Mouse (Mus musculus): ENCODE measurements around the gene Lsm14b. TPM values are rescaled to one million over a fixed set of nuclear protein-coding genes. Genes with fewer than 3 reads are reported as not detected.

The Lsm14b gene
- polyA plus RNA-seq, 1 experiment, result 45.3 TPM

DNA sequence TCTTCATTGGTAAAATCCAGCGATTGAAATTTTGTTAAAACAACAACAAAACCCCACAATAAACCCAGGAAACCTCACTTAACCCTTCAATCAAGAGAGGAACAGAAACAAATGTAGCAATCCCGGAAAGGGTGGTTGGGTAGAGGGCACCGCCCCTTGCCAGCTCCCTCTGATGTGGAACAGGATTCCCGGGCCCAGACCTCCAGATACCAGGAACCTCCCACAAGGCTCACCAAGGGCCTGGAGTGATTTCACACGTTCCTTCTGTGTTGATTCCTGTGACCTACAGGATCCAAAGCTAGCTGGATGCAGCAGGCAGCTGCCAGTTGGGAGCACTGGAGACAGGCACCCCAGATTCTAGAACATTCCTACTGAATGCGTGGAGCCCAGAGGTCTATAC, 15.6 kb downstream of the Lsm14b start:
- no peak for DNase-seq
- WGBS, result 34% methylated on average over 6 of the region's 6 CpGs
- no peak overlapping the region for H3K27ac ChIP-seq (ENCODE audit: control insufficient read depth, insufficient read depth, low read length)
- peaks cover 21% of the 10 kb centered on the region for H3K4me1 ChIP-seq (replicated peaks; ENCODE audit: control insufficient read depth, insufficient read depth, low read length)
- H3K4me3 ChIP-seq (ENCODE audit: control insufficient read depth, insufficient read depth, low read length), result no peak overlapping the region
- TF ChIP-seq CTCF (IDR thresholded peaks at IDR 0.05; ENCODE audit: borderline replicate concordance, control insufficient read depth, extremely low read depth, insufficient read depth, low read length, poor library complexity), result no peak
- TF ChIP-seq POLR2A (IDR thresholded peaks at IDR 0.05; ENCODE audit: control insufficient read depth, extremely low read depth, insufficient read depth, low read length, poor library complexity), result no peak
- H3K27me3 ChIP-seq (ENCODE audit: control insufficient read depth, insufficient read depth, low read length), result no peaks in the 10 kb centered on the region
- peaks cover 29% of the 10 kb centered on the region for H3K36me3 ChIP-seq (ENCODE audit: control insufficient read depth, insufficient read depth, low read length)

DNA sequence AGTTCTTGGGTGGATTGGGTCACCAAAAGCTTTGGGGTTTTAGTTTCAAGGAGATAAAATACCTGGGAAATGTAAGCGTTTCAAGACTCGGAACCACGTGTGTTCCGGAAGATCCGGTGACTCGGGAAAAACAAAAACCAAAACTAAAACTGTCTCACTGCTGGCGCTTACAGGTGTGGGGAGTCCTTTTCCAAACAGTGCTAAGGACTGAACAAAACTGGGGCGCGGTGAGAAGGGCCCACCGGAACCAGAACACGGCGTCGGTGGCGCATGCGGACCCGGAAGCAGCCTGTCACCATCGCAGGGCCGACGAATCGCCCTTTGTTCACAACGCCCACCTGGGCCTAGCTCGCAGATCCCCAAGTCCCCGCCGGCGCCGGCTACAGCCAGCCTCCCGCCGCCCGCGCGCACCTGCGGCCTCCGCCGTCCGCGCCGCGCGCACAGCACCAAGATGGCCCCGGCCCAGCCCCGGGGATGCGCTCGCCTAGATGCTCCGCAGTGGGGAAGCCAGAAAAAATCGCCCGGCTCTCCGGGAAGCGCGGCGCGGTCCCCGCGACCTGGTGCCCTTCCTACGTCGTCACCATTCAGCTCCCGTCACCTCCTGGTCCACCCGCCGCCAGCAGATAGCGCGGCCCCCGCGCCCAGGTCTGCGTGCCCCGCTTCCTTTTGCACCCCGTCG, 16.9 kb downstream of the Lsm14b start:
- DNase-seq, result peak; percentile 47
- TF ChIP-seq CTCF (IDR thresholded peaks at IDR 0.05; ENCODE audit: borderline replicate concordance, control insufficient read depth, extremely low read depth, insufficient read depth, low read length, poor library complexity) (no peak), POLR2A (IDR thresholded peaks at IDR 0.05; ENCODE audit: control insufficient read depth, extremely low read depth, insufficient read depth, low read length, poor library complexity) (no peak)
- Histone ChIP-seq H3K27ac (ENCODE audit: control insufficient read depth, insufficient read depth, low read length) (peak overlapping the region; percentile 47), H3K36me3 (ENCODE audit: control insufficient read depth, insufficient read depth, low read length) (peaks cover 16% of the 10 kb centered on the region), H3K4me3 (ENCODE audit: control insufficient read depth, insufficient read depth, low read length) (peak overlapping the region; percentile 75), H3K27me3 (ENCODE audit: control insufficient read depth, insufficient read depth, low read length) (no peaks in the 10 kb centered on the region), H3K4me1 (replicated peaks; ENCODE audit: control insufficient read depth, insufficient read depth, low read length) (peaks cover 21% of the 10 kb centered on the region)
- WGBS, result under 1% methylated on average over 66 of the region's 66 CpGs

DNA sequence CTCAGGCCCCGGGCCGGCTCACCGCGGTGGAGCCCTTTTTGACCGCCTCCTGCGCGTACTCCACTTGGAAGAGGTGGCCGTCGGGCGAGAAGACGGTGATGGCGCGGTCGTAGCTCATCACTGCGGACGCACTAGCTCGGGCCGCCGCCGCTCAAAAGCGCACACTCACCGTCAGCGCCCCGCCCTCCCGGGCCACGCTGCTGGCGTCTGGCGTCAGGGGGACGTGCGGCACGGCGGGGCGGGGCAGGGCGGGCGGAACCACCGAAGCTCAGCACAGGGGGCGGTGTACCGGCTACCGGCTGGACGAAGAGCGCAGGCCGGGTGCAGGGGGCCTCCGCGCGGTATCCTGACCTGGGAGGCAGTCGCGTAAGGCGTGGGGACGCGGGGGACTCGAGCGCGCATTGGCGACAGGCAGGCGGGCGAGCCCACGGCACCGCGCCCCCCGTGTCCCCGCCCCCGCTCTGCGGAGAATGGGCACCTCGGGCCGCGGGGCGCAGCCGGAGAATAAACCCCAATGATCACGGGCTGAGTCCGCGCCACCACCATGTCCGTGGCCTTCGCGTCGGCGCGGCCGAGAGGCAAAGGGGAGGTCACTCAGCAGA, 17.6 kb downstream of the Lsm14b start, which contains the start of the genes Psma7 and Ss18l1:
Gene Psma7 (minus strand): TSS at position 178 of the 602 bp plus-strand sequence.
Gene Ss18l1 (plus strand): TSS at position 254 of the 602 bp plus-strand sequence.
- TF ChIP-seq POLR2A (IDR thresholded peaks at IDR 0.05; ENCODE audit: control insufficient read depth, extremely low read depth, insufficient read depth, low read length, poor library complexity), result peak; percentile 59; the same call in 1 of the 2 replicates
- no peak; the same call in 1 of the 2 replicates for TF ChIP-seq CTCF (IDR thresholded peaks at IDR 0.05; ENCODE audit: borderline replicate concordance, control insufficient read depth, extremely low read depth, insufficient read depth, low read length, poor library complexity)
- peak; percentile 87 for DNase-seq
- WGBS, result under 1% methylated on average over 78 of the region's 78 CpGs
- peak within 1 kb of the TSS; percentile 47 for H3K27ac ChIP-seq (ENCODE audit: control insufficient read depth, insufficient read depth, low read length)
- H3K27me3 ChIP-seq (ENCODE audit: control insufficient read depth, insufficient read depth, low read length), result no peaks in the 10 kb centered on the region
- peak within 1 kb of the TSS; percentile 75 for H3K4me3 ChIP-seq (ENCODE audit: control insufficient read depth, insufficient read depth, low read length)
- H3K36me3 ChIP-seq (ENCODE audit: control insufficient read depth, insufficient read depth, low read length), result peaks cover 10% of the 10 kb centered on the region
- H3K4me1 ChIP-seq (replicated peaks; ENCODE audit: control insufficient read depth, insufficient read depth, low read length), result peaks cover 21% of the 10 kb centered on the region

DNA sequence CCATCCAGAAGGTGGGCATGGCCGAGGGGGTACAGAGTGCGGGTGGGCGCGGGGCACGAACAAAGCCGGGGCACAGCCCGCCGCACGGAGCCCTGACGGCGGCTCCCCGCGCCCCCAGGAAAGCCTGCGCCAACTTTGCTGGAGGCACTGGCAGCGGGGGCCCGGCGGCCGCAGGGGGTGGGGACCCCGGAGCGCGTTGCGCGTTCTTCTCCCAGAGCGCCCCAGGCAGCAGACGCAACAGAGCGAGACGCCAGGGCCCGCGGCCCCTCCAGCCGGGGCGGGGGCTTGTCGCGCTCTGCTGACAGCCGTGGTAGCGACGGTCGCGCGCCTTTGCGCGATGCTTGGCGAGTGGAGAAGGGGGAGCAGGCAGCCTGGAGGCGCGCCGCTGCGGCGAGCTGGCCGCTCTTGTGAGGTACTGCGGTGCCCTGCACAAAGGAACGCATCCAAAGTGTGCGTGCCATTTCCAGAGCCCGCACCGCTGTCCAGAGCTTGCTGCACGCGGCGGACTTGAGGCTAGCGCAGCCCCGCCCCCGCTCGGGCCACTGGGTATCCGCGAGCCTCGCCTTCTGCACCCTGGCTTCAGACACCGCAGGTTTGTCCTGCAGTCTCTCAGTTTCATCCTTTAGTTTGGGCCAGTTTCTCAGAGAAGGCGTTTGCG, 18.2 kb downstream of the Lsm14b start:
- Histone ChIP-seq H3K4me1 (replicated peaks; ENCODE audit: control insufficient read depth, insufficient read depth, low read length) (peaks cover 21% of the 10 kb centered on the region), H3K27me3 (ENCODE audit: control insufficient read depth, insufficient read depth, low read length) (no peaks in the 10 kb centered on the region), H3K4me3 (ENCODE audit: control insufficient read depth, insufficient read depth, low read length) (peak overlapping the region; percentile 75), H3K27ac (ENCODE audit: control insufficient read depth, insufficient read depth, low read length) (no peak overlapping the region), H3K36me3 (ENCODE audit: control insufficient read depth, insufficient read depth, low read length) (peaks cover 8% of the 10 kb centered on the region)
- DNase-seq, result peak; percentile 61
- WGBS, result under 1% methylated on average over 66 of the region's 66 CpGs
- TF ChIP-seq CTCF (IDR thresholded peaks at IDR 0.05; ENCODE audit: borderline replicate concordance, control insufficient read depth, extremely low read depth, insufficient read depth, low read length, poor library complexity) (no peak), POLR2A (IDR thresholded peaks at IDR 0.05; ENCODE audit: control insufficient read depth, extremely low read depth, insufficient read depth, low read length, poor library complexity) (no peak)

DNA sequence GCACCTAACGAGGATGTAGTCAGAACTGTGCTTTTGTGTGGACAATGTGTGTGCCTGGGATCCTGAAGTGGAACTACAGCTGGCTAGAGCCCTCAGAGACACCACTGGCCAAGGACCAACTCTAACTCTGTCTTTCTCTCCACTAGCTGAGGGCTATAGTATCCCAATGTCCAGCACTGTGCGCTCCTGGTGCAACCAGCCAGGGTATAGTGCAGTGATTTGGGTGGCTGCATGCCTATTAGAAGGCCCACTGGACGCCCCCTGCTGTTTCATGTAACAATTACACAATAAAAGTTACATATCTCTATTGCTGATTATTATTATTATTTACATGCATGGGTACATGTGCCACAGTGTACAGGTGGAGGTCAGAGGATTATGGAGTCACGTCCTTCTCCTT, 20.5 kb downstream of the Lsm14b start:
- Histone ChIP-seq H3K4me3 (ENCODE audit: control insufficient read depth, insufficient read depth, low read length) (no peak overlapping the region), H3K36me3 (ENCODE audit: control insufficient read depth, insufficient read depth, low read length) (no peaks in the 10 kb centered on the region), H3K4me1 (replicated peaks; ENCODE audit: control insufficient read depth, insufficient read depth, low read length) (peaks cover 21% of the 10 kb centered on the region), H3K27ac (ENCODE audit: control insufficient read depth, insufficient read depth, low read length) (no peak overlapping the region), H3K27me3 (ENCODE audit: control insufficient read depth, insufficient read depth, low read length) (no peaks in the 10 kb centered on the region)
- WGBS, result 50% methylated on average over 4 of the region's 4 CpGs
- TF ChIP-seq POLR2A (IDR thresholded peaks at IDR 0.05; ENCODE audit: control insufficient read depth, extremely low read depth, insufficient read depth, low read length, poor library complexity) (no peak), CTCF (IDR thresholded peaks at IDR 0.05; ENCODE audit: borderline replicate concordance, control insufficient read depth, extremely low read depth, insufficient read depth, low read length, poor library complexity) (peak; percentile 62; the same call in 1 of the 2 replicates)
- DNase-seq, result peak; percentile 34

DNA sequence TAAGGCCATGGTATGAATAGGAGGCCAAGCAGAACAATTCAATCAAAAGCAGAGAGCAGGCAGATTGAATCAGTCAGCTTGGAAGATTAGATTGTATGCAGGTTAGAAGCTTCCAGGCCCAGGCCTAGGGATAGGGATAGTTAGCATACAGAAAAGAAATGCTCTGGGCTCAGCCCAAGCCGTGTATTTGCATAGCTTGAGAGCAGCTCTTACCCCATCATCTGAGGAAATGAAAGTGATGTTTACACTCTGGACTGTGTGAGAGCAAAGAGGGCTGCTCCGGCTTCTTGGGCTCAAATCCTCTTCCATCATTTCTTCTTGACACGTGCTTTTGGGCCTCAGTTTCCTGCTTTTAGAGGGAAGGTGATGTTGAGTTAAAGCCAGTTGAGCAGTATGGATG, 22.8 kb downstream of the Lsm14b start:
- no peak for DNase-seq
- Histone ChIP-seq H3K4me3 (ENCODE audit: control insufficient read depth, insufficient read depth, low read length) (no peak overlapping the region), H3K27ac (ENCODE audit: control insufficient read depth, insufficient read depth, low read length) (no peak overlapping the region), H3K4me1 (replicated peaks; ENCODE audit: control insufficient read depth, insufficient read depth, low read length) (peaks cover 16% of the 10 kb centered on the region), H3K36me3 (ENCODE audit: control insufficient read depth, insufficient read depth, low read length) (no peaks in the 10 kb centered on the region), H3K27me3 (ENCODE audit: control insufficient read depth, insufficient read depth, low read length) (no peaks in the 10 kb centered on the region)
- TF ChIP-seq CTCF (IDR thresholded peaks at IDR 0.05; ENCODE audit: borderline replicate concordance, control insufficient read depth, extremely low read depth, insufficient read depth, low read length, poor library complexity) (no peak), POLR2A (IDR thresholded peaks at IDR 0.05; ENCODE audit: control insufficient read depth, extremely low read depth, insufficient read depth, low read length, poor library complexity) (no peak)
- WGBS, result 98% methylated on average over 3 of the region's 3 CpGs
